Mouse (Mus musculus) CD4-positive helper T cell, adult 2 months (primary cell): ENCODE measurements around the gene Gm136.
"Not testable (repeated sequence)": the region's sequence is repeated elsewhere in the genome, so short reads cannot be mapped to it uniquely, and the experiment has no call there.

ENCODE experiments used
- DNase-seq: peaks from one replicate; pipeline ENCODE4 v3.0.0-alpha.2; 2012; ENCODE audit warnings: low read depth, missing footprints, low spot score

Gm136 gene

GRCm38 (mm10) chr4:34756163-34756562 lies at the start of gene Gm136:
TSS of gene Gm136 (minus strand) at chr4:34756263.
- no peak for DNase-seq

GRCm38 (mm10) chr4:34801166-34802034 lies 45.3 kb upstream of the Gm136 start:
- no peak for DNase-seq

DNA sequence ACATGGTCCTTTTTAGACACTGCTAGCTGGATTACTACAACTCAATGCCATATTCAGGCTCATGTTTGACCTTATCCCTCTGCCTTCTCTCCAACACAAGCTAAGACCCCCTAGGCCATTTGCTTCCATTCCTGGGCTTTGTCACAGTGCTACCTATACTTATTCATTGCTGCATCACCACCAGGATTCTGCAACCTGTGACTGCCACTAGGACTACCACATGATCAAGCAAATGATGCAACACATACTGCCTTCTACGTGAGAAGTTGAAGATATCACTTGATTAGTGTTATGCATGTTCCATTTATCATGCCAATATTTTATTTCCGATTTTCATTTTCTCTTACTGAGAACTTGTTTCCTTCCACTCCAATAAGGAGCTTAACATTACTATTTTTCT lies 41.9 kb upstream of the Gm136 start:
- no peak for DNase-seq

DNA sequence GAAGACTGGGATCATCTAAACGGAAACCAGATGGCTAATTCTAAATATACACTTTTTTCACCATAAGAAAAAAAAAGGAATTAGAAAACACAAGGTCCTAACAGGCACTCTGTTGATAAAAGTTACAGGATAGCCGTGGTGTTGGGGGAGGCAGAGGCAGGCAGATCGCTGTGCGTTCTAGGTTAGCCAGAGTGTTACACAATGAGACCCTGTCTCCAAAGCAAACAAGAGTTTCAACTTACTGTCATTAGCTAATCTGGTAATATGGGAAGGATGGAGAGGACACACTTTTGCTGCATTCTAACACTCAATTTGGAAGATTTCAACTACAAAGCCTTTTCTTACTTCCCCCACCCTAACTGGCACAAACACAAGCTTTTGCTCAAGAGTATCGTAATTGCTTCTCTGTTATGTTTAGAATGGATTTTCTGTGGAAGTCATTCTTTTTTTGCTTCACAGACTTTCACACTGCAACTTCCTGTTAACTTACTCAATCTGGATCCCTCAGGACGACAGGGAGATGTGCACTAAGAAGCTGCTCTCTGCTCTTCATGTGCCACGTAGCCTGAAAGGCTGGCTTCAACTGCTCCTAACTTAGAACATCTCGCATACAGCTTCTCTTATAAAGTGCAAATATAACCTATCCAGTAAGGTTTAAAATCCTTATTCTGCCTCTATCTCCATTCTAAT lies 41.4 kb upstream of the Gm136 start:
- DNase-seq, result no peak

DNA sequence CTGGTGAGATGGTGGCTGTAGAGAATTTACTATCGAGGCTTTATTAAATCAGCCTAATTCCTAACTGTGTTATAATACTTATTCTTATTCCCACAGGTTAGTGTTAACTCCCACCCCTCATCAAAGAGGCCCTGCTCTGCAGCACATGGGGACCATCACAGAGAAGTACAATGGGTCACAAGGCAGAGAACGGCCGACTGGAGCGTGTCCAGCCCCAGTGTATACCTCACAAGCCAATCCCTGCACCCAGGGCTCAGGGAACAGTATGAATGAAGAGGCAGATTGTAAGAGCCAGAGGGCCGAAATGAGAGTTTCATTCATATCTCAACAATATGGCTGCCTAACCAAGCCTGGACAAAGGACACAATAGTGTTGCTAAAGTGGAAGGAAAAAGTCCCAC lies 40.2 kb upstream of the Gm136 start:
- DNase-seq, result no peak

DNA sequence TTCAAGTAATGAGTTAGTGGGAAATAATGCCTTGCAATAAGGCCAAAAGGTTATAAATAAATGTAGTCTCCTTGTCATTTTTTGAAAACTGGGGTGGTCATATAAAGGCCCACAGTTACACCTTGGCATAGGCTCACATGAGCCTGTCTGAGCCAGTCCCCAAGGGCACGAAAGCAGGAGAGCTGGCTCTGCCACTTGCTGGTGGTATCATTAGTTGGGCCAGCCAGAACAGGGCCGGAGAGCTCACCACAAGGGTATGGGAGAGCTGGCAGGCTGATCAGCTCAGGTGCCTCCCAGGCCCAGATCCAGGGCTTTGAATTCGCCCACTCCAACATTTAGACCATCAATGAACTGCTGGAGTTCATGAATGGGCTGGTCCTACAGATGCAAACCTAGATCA lies 30.4 kb upstream of the Gm136 start:
- DNase-seq, result no peak

DNA sequence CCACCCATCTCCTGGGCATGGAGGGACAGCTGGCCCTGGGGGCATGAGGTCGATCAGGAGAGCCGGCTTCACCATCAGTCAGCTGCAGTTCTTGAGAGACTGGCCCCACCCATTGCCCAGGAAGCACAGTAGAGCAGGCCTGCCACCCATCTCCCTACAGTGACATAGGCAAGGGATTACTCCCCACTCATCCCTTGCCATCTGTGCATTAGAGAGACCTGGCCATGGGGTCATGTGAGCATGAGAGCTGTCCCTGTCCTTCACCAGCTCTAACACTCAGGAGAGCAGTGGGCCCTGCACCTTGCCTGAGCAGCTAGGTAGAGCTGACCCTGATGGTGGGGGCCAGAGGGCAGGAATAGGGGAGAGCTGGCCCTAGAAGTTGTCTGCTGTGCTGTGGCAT lies 29.6 kb upstream of the Gm136 start:
- no peak for DNase-seq

DNA sequence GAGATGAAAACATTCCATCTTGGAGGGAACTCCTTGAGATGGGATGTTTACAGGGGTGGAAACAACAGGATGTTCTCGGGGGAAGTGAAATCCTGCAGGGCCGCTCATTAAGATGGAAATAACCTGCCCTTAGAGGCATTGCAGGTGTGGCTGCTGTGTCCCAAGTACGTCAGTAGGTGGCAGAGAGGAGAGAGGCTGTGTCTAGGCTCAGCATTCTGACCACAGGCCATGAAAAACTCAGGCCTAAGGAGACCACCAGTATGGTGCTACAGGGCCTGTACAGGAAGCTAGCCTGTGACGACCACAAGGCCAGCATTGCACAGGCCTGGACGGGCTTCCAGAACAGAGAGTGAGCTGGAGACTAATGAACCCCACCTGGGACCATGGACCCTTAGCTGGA lies 28.8 kb upstream of the Gm136 start:
- DNase-seq, result no peak

GRCm38 (mm10) chr4:34782730-34783129 lies 26.7 kb upstream of the Gm136 start:
- DNase-seq, result peak; percentile 25

- DNase-seq, result peak; percentile 91
Observed at GRCm38 (mm10) chr4:34777677-34778527, 21.8 kb upstream of the Gm136 start, which contains the start of gene Smim8. TSS of gene Smim8 (minus strand) at chr4:34778423.

DNA sequence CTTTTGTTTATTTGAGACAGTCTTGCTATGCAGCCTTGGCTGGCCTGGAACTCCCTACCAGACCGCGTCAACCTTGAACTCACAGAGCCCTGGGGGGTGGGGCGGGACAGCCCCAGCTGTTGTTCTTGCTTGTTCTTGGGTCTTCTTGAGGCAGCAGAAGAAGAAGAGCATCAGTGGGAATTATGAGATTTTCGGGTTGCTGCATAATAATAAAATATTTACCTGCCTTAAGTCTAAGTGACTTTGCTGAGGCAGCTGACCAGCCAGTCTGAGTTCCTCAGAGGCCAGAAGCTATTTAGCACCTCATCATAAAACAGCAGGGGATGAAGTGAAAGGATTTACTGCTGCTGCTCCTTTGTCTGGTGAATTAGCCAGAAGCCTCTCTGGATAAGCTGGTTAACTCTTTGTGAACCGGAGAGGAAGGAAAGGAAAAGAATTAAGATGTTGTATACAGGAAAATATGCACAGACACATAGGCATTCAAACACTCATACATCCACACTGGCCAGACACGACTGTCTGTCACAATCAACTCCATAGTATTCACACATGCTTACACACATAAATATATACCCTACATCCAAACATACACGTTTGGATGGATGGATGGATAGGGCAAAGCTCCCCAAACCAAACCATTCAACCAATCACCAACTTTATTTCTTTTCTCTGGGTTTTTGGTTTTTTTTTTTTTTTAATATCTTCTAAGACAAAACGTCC lies 15.7 kb upstream of the Gm136 start:
- no peak for DNase-seq

- no peak for DNase-seq
Observed at GRCm38 (mm10) chr4:34749236-34749635, 6.8 kb downstream of the Gm136 start.

DNA sequence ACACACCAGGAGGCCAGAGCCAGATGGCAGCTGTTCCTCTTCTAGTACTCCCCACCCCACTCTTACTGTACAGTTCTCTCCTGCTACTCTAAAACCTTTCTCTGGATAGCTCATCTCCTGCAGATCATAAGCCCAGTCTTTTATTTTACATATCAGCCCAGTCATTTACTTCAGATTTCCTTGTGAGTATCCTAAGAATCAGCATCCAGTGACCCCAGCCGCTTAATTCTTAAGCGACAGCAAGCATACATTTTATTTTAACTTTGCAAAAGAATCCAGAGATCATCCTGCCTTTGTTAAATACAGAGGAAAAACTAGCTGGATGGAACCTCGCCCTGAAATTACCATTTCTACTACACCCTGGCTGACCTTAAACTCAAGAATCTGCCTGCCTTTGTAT lies 21.6 kb downstream of the Gm136 start:
- no peak for DNase-seq

DNA sequence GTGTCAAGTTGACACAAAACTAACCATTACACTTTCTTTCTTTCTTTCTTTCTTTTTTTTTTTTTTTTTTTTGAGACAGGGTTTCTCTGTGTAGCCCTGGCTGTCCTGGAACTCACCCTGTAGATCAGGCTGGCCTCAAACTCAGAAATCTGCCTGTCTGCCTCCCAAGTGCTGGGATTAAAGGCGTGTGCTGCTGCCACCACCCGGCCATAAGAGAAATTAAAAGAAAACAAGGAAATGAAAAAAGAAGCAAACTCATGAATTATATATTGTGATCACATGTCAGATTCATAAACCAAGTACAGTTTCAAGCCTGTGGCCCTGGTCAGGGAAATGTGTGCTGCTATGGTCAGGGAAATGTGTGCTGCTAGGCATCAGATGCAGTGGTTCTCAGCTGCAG lies 22.6 kb downstream of the Gm136 start:
- DNase-seq, result peak; percentile 6

- peak; percentile 21 for DNase-seq
Observed at GRCm38 (mm10) chr4:34729851-34730341, 26.2 kb downstream of the Gm136 start, which contains the start of gene Cfap206. TSS of gene Cfap206 (minus strand) at chr4:34730206.

- DNase-seq, result not testable (repeated sequence)
Observed at GRCm38 (mm10) chr4:34725710-34726109, 30.4 kb downstream of the Gm136 start.

GRCm38 (mm10) chr4:34724306-34724705 lies 31.8 kb downstream of the Gm136 start:
- DNase-seq, result no peak

- DNase-seq, result no peak
Observed at GRCm38 (mm10) chr4:34723186-34723585, 32.9 kb downstream of the Gm136 start.

GRCm38 (mm10) chr4:34720127-34720895 lies 35.8 kb downstream of the Gm136 start:
- no peak for DNase-seq

DNA sequence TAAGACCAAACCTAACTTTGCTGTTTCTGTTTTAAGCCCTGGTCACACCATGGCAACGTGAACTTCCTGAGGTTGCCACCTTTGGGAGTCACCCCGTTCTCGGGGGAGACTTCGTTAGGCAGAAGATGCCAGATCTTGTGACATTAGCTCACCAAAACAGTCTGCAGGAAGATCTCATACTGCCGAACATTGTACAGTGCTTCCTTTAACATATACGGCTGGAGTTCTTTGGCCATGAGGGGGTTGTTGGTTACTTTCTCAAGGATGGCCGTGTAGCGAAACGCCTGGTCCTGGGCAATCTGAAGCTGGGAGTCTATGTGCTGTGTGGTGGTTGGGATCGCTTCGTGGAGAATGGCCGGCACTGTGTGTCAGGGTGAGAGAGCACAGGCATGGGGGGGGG lies 36.6 kb downstream of the Gm136 start:
- DNase-seq, result no peak
